Mouse (Mus musculus) kidney, adult 9 months (tissue): Measurements from ENCODE around the gene Glb1l.

ENCODE experiments used
- DNase-seq: peaks from one replicate; pipeline ENCODE4 v3.0.0; 2022

The Glb1l gene

GRCm38 (mm10) chr1:75191622-75192402 lies 18.8 kb downstream of the Glb1l start, which contains the start of the genes Ankzf1 and Atg9a:
Gene Ankzf1, plus strand, starts transcription at chr1:75192151.
Gene Atg9a, minus strand, starts transcription at chr1:75192196.
- DNase-seq = peak; percentile 99

- DNase-seq = peak; percentile 30
Observed at GRCm38 (mm10) chr1:75191258-75191621, 19.4 kb downstream of the Glb1l start.

GRCm38 (mm10) chr1:75190577-75190976 lies 20.0 kb downstream of the Glb1l start:
- no peak for DNase-seq

GRCm38 (mm10) chr1:75187914-75188483 lies 22.6 kb downstream of the Glb1l start:
- DNase-seq = no peak

- no peak for DNase-seq
Observed at GRCm38 (mm10) chr1:75187126-75187525, 23.5 kb downstream of the Glb1l start.

GRCm38 (mm10) chr1:75185495-75185894 lies 25.1 kb downstream of the Glb1l start:
- no peak for DNase-seq

- DNase-seq = no peak
Observed at GRCm38 (mm10) chr1:75182160-75182559, 28.5 kb downstream of the Glb1l start.

GRCm38 (mm10) chr1:75181377-75181870 lies 29.2 kb downstream of the Glb1l start:
- DNase-seq = no peak

- DNase-seq = no peak
Observed at GRCm38 (mm10) chr1:75180741-75181140, 29.9 kb downstream of the Glb1l start.

GRCm38 (mm10) chr1:75180105-75180590 lies 30.5 kb downstream of the Glb1l start, which contains the start of gene Abcb6:
Gene Abcb6, minus strand, starts transcription at chr1:75180392.
- peak; percentile 95 for DNase-seq

GRCm38 (mm10) chr1:75179334-75180104 lies 31.1 kb downstream of the Glb1l start:
- peak; percentile 65 for DNase-seq

GRCm38 (mm10) chr1:75168472-75169464 lies 41.8 kb downstream of the Glb1l start, which contains the start of gene Zfand2b:
Gene Zfand2b, plus strand, starts transcription at chr1:75168646.
- DNase-seq = peak; percentile 99

- no peak for DNase-seq
Observed at GRCm38 (mm10) chr1:75168093-75168471, 42.5 kb downstream of the Glb1l start.

GRCm38 (mm10) chr1:75160256-75160617 lies 50.4 kb downstream of the Glb1l start:
- no peak for DNase-seq

GRCm38 (mm10) chr1:75159540-75160255 lies 50.9 kb downstream of the Glb1l start:
- DNase-seq = no peak

- no peak for DNase-seq
Observed at GRCm38 (mm10) chr1:75158990-75159389, 51.6 kb downstream of the Glb1l start.

- DNase-seq = no peak
Observed at GRCm38 (mm10) chr1:75155837-75156236, 54.8 kb downstream of the Glb1l start.

- peak; percentile 60 for DNase-seq
Observed at GRCm38 (mm10) chr1:75148727-75149126, 61.9 kb downstream of the Glb1l start.
